Mouse (Mus musculus): Measurements from ENCODE around the gene Acacb.

Gene Acacb

DNA sequence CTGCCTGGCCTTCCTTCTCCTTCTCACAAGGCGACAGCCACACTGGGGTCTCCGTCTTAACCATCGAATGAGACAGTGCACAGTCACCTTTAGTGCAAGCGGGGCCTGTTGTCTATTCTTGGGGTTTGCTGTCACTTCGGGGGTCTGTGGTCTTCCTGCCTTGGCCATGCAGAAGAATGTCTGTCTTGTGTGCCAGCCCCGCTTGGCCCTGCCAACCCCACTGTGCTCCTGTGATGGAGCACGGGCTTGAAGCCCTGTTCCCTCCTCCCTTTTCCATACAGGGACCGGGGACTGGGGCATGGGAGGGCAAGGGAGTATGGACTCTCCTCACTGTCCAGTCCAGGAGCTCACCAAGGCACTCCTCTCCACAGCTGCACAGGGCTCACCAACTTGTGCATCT lies 118.5 kb downstream of the Acacb start:
- DNase-seq (ENCODE audit: low read depth, low spot score): no peak

DNA sequence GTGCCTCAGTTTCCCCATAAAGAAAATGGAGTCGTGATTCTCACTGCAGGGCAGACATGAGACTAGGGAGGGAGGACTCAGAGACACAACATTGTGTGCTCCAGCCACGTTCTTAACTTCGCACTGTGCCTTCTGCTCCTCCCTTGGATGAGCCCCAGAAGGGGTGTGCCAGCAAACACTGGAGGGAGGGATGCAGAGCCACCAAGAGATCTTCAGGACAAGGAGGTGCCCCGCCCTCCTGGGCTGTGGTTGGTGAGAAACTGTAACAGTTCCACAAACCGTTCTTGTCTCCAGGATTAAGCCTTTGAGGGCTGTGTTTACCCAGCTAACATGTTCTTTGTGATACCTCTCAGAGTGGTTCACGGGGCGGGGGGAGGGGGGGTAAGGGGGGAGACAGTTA lies 122.3 kb downstream of the Acacb start:
- no peak for DNase-seq (ENCODE audit: low read depth, low spot score)

DNA sequence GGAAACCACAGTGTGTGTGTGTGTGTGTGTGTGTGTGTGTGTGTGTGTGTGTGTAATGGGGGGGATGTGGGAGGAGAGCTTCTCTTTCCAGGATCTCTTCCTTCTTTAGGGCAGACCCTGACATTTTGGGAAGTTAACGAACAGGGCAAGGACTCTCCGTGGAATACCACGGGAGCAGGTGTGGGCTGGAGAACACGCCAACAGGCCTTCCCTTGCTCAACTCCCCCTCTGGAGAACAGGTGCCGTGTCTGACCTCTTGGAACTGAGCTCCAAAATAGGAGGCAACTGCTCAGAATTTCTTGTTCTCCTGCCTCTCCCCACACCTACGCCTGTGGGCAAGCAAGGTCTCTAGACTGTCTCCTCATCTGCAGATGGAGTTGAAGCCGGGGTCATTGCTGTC lies 123.2 kb downstream of the Acacb start:
- DNase-seq (ENCODE audit: low read depth, low spot score): no peak

DNA sequence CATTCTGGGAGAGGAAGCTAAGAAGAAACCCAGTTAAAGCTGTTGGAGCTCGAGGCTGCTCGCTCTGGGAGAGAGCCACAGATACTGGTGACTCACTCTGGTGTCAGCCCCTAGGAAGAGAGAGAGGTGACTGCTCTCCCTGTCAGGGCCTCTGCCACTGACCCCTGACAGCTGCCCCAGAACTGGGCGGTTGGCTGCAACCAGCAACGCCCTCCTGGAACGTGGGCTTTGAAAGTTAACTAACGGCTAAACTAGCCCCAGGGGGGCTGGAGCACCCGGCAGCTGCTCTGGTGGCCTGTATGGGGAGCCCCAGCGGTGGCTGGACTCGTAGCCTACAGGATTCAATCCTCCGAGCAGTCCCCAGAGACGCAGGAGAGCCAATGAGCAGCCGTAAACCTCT lies 123.6 kb downstream of the Acacb start:
- DNase-seq (ENCODE audit: low read depth, low spot score): no peak

DNA sequence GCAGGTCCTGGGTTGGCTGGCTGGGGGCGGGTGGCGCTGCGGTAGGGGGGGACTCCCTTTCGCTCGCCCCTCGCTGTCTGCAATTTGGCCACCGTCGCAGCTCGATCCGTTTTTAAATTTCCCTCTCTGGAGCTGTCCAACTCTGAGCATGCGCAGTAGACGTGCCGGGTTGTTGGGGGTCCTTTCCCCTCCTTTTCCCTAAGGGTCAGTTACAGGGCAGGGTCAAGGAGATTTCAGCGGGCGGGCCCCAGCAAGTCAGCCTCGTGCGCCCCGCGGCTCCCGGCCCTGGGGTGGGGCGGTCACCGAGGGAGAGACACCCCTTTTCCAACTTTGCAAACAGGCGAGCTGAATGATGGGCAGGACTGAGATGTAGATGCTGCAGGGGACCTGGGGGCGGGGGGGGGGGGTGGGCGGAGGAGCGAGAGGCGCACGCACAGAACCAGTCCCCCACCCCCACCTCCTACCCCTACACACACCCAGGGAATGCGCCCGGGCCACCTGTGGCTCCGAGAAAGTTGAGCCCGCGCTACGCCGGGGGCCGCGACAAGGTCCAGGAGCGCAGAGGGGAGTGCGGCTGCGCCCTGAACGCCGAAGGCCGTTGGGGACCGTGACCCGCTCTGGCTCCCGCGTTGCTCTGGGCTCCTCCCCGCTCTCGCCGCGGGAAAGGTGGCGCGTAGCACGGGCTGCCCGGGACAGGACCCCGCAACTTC lies 127.5 kb downstream of the Acacb start, which contains the start of gene Foxn4:
TSS of gene Foxn4 (minus strand) at position 115 of the 710 bp plus-strand sequence.
- no peak for DNase-seq (ENCODE audit: low read depth, low spot score)

DNA sequence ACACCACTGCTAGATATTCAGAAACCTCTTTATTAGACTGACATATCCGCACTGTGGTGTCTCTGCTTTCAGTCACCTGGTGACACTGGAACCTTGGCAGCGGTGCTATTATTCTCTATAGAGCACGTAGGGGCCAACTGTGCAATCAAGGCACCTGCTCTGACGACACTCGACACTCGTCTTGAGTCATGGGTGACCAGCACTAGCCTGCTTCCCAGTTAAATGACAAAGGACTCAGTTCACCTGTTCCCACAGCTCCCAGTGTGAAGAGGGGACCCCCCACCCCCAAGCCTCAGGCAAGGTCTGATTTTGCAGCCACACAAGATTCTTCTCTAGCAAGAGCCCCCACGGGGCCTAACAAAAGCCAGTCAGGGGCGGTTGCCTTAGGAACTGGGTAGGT lies 129.0 kb downstream of the Acacb start:
- DNase-seq (ENCODE audit: low read depth, low spot score): no peak

DNA sequence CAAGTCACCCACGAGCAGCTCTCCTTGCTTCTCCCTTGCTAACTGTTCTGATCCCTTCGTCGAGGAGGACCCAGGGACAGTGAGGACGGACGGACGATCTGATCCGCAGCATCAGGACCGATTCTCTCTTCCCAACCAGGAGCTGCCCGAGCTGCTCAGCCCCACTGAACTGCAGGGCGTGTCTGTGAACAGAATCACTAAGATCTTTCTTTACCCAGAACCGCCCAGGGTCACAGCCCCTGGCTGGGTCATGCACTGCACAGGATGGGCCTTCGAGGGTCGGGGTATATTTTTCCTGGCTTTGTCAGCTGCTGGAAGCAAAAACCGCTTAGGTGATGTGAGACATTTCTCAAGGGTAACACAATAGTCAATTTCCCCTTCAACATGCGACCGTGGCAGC lies 129.7 kb downstream of the Acacb start:
- no peak for DNase-seq (ENCODE audit: low read depth, low spot score)

DNA sequence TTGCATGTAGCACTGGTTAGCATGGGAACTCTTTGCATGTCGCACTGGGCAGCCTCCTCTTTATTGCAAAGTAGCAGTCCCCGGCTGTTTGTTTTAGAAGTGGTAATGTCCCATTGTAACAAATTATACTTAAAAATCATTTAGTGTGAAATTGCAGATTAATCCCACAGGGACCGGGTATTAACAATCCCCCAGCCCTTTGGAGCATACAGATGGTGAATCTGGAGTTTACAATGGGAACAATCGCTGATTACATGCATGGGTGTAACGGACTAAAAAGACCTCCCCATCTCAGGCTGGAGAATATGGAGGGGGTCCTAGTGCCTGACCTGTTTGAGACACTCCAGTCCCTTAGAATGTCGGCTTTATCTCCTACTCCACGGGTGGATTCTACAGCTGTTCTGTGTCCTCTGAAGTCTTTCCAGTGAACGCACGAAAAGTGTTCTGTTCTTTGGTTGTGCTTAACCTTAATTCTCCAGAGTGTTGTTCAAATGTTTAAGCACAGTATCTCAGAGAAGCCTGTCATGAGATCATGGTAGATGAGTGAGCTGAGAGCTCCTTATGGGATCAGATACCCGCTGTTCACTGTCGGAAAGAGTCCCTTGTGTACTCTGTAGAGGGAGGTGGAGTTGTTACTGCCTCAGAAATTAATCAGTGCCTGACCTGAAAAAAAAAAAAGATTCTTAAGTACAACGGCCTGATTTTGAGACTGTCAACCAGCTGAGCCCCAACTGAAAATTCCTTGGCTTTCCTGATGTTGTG lies 133.2 kb downstream of the Acacb start:
- no peak for DNase-seq (ENCODE audit: low read depth, low spot score)

DNA sequence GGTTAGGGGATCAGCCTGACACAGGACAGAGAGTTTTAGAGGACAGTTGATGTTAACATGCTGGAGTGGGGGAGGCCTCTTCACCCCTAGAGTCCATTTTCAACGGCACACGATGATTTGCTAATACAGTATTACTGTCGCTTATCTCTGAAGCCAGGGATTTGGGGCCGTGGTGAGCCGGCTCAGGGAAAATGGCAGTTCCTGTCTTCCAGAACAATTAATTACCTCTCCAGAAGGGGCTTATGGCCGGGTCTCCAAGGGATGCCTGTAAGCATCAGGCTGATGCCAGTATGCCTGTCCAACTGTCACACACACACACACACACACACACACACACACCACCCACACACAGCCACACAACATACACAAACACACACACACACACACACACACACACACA lies 136.0 kb downstream of the Acacb start:
- DNase-seq (ENCODE audit: low read depth, low spot score): no peak

DNA sequence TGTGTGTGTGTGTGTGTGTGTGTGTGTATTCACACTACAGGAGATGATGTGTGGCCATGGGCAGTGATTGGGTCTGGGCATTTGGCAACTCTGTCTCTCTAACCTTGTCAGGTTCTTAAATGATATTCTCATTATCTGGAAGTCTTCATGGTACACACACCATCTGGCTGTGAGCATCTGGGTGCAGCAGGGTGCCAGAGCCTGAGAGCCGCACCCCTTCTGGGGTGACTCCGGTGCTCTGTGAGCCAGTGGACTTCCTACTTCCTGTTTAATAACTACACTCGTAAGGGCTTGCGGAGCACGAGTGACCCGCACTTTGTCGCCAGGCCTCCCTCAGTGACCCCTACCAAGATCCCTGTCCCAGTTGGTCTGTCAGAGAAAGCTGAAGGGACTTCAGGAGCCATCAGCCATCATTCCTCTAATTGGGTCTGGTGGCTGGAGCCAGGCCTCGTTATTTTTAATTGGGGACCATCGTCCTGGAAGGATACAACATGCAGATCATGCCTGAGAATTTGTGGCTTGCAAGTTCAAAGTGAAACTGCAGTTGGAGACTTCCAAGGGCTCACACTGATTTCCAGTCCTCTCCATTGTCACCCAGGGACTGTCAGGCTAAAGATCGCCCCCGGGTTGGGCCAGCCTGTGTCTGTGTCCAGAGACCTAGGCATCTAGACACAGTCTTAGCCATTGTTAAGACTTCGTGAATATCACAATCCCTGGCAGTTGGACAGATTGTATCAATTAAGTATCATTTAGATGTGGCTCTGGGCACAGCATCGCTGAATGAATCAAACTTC lies 138.5 kb downstream of the Acacb start:
- no peak for DNase-seq (ENCODE audit: low read depth, low spot score)

DNA sequence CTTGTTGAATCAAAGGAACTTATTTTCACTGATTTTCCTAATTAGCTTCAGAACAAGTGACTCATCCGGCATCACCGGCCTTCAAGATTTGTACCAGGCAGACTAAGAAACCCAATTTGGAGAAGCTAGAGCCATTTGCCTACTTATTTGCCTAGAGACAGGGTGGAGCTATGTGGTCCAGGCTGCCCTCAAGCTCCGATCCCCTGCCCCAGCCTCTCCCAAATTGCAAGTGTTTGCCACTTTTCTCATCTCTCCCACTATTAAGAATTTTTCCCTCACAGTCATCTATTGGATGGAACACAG lies 139.0 kb downstream of the Acacb start:
- no peak for DNase-seq (ENCODE audit: low read depth, low spot score)

DNA sequence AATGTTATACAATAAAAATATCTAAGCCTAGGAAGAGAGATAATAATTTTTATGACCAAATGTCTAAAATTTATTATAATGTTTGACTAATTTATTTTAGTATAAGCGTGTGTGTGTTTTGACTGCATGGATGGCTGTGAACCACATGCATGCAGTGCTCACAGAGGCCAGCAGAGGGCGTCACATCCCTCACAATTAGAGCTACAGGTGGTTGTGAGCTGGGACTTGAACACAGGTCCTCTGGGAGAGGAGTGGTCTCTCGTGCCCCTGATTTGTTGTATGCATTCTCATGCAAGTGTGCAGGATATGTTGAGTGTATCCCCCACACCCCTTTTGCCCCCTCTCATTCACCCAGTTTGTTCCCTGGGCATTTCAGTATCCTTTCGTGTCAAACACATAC lies 139.8 kb downstream of the Acacb start:
- no peak for DNase-seq (ENCODE audit: low read depth, low spot score)

DNA sequence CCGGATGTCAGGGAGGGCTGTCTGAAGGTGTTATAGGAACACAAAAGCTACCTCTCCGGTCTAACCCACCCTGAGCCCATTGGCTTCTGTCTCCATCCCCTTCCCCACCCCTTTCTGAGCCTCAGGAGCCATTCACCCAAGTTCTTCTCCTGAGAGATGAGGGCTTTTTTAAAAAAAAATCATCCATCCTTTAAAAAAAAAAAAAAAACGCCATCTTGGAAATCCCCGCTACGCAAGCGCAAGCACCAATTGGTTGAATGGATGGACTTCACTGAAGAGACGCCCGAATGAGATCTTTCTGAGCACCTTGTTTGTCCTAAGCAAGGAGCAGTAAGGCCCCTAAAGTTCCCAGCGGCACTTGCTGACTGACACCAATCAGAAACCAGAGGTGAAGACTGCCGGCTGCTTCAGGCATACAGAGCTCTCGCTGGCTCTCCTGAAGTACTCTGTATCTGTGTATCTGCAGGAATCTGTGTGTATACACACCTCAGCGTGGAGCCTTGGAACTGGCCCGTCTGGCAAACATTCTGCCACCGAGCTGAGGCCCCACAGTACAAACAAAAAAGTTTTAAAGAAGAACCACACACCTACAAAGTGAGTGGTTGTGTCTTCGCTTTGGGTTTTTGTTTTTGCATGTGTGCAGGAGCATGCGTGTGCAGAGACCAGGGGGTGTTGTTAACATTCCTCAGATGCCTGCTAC lies 140.7 kb downstream of the Acacb start:
- DNase-seq (ENCODE audit: low read depth, low spot score): no peak

DNA sequence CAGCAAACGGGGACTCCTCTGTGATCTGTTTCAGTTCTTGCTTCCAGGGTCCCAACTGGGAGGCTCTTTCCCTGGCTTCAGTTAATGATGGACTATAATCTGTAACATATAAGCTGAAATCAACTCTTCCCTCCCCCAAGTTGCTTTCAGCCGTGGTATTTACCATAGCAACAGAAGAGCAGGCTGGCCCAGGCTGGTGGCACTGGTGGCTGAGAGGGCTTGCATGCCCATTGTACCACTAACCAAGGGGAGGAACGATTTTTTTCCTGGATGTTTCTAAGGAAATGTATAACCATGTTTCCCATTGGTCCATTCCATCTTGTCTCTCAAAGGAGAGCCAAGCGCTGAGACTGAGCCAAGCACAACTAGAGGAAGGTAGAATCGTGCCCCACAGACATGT lies 142.1 kb downstream of the Acacb start:
- no peak for DNase-seq (ENCODE audit: low read depth, low spot score)

DNA sequence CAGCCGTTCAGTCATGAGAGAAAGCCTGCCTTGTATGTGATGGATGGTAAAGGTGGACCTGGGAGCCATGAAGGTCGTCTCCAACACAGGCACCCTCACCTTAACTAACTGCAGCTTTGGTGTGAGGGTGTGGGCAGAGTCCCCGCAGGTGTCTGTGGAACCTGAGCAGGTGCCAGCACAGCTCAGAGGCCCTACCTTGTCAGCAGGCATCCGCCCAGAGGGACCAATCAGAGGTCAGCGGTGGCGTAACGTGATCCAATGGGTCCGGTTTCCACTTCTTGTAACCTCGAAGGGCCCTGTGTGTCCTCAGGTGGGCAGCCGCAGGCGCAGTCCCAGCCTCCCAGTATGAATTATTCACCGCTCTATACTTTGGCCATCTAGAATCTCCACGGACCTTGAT lies 142.5 kb downstream of the Acacb start, which contains the start of gene Myo1h:
TSS of gene Myo1h (plus strand) at position 293 of the 400 bp plus-strand sequence.
- DNase-seq (ENCODE audit: low read depth, low spot score): no peak

DNA sequence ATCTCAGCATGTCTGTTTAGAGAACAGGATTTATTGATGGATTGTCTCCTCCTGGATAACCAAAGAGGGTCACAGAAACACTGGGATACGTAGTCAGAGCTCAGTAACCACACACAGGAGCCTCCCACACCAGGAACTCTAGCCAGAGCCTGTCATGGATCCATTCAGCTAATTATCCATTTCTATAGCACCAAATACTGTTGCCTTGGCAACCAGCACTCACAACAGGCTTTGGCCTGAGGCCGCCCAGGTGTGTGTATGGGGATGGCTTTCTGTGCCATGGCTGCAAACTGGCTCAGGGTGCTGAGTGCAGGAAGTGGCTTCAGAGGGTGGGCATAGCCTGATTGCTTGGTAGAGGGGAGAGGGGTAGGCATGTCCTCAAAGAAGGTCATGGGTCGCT lies 143.7 kb downstream of the Acacb start:
- no peak for DNase-seq (ENCODE audit: low read depth, low spot score)

DNA sequence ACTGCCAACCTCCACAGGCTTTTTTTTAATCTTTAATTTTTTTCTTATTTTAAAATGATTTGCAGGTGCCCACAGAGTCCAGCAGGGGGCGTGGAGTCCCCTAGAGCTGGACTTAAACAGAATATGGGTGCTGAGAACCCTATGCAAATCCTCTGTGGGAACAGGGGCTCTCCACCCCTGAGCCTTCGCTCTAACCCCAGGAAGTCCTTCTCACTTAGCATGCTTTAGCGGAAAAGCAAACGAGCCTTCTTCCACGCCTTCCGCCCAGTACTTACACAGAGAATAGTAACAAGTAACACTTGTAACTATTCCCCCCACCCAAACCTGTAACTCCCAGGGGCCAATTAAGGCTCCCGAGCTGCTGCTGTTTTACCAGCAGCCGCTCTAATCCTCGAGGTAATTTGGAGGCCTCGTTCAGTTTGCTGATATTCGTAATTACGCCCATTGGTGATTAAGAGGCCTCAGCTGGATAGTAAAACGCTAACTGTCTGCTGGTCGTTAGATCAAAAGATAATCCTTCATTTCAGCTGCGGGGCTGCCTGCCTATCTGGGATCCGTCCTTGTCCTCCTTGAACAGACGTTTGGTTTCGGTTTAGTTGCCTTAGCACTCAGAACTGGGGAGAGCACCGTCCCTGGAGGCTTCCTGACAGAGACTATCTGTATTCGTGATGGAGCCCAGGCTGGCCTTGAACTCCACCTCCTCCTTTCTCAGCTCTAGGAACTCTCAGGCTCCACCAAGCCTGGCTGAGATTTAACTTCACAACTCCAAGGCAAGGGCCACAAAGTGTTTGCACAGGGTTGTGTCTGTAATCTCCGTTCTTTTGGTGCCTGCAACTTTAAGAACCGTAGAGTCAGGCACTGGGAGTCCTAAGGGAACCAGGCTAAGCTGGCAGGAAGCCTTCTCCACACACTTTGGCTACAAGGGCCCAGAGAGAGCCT lies 150.6 kb downstream of the Acacb start:
- DNase-seq (ENCODE audit: low read depth, low spot score): no peak

DNA sequence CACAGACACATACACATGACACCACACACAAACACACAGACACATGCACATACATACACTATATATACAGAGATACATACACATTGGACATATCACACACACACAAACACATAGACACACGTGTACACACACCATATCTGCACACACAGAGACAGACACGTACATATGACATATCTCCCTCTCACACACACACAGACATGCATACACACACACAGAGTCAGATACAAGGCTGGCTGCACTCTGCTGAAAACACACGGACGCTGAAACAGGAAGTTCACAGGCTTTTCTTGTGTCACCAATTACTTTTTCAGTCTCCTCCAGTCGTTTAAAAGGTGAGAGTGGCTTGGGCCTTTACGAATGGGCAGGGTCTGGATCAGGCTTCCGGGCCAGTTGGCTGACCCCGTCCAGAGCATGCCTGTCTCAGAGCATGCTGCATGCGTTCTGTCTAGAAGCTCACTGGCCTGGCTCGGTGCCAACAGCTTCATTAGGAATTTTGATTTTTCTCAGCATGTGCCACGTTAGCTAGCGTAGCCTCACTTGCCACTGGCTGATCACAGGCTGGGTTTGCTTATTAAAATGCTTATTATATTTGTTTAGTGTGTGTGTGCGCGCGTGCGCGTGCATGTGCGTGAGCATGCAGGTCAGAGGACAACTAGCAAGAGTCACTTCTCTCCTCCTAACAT lies 152.0 kb downstream of the Acacb start:
- no peak for DNase-seq (ENCODE audit: low read depth, low spot score)

DNA sequence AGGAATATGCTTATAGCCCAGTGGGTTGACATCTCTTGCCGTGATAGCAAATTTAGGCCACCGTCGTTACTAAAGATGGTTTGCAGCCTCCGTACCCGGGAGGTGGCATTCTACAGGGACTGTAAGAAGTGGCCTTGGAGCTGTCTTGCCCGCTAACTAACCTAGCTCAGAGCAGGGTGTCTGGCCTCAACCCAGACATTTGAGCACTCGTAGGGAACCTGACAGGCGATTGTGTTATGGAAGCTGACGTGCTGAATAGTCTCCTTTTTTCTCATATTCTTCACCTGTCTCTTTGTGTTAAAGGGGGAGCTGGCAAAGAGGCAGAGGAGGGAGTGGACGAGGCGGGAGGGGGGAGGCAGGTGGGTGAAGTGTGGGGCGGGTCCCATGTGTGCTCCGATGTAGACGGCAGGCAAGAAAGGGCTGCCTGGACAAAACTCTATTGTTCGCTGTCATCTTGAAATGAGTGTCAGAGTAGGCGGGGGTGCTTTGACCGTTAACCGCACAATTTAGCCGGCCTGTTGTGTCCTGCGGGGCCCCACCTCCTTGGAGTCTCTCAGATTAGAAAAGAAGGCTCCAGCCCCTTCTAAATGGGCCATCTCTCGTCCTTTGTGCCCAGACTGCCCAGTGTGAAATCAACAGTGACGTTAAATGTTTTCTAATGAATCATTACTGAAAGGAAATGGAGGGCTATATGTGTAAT lies 153.0 kb downstream of the Acacb start:
- no peak for DNase-seq (ENCODE audit: low read depth, low spot score)

Measured in brain, embryonic 18.5 days (tissue).